Mouse (Mus musculus): ENCODE data around the gene Aldh1b1. TPM values are rescaled to one million over a fixed set of nuclear protein-coding genes. Genes with fewer than 3 reads are reported as not detected.
A peak's percentile ranks its signal among the peaks of the same experiment; 100 is the strongest.

The Aldh1b1 gene
- polyA plus RNA-seq, 1 experiment: 276 TPM

DNA sequence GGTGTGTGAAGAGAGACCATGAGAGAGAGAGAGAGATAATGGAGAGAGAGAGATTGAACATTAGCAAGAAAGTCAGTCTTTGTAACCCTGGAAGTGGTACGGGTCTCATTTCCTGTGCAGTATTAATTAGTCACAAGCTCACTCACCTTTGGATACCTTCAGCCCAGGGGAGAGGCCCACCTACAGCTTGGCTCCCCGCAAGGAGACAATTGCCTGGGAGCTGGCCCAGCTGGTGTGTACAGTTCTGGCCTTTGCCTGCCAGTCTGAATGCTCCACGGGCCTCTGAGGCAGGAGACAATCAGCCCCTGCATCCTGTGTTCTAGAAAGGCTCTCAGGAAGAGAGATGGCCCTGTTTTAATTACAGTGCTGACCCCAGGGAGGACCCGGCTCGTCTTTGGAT, 40.9 kb upstream of the Aldh1b1 start:
- H3K27me3 ChIP-seq (ENCODE audit: control insufficient read depth, insufficient read depth, low read length): no peaks in the 10 kb centered on the region
- no peaks in the 10 kb centered on the region for H3K36me3 ChIP-seq (ENCODE audit: control insufficient read depth, insufficient read depth, low read length)
- no peak overlapping the region for H3K27ac ChIP-seq (ENCODE audit: insufficient read depth, low read depth, low read length)
- no peaks in the 10 kb centered on the region for H3K4me1 ChIP-seq (ENCODE audit: control insufficient read depth, insufficient read depth, insufficient read length, low read length)
- H3K4me3 ChIP-seq (ENCODE audit: low read depth, low read length): no peak overlapping the region
- WGBS: 66% methylated on average over 5 of the region's 5 CpGs
- TF ChIP-seq POLR2A (IDR thresholded peaks at IDR 0.05; ENCODE audit: low read depth, low read length) (no peak), CTCF (IDR thresholded peaks at IDR 0.05; ENCODE audit: extremely low read depth, insufficient read length, insufficient replicate concordance, low read depth, low read length) (no peak)

DNA sequence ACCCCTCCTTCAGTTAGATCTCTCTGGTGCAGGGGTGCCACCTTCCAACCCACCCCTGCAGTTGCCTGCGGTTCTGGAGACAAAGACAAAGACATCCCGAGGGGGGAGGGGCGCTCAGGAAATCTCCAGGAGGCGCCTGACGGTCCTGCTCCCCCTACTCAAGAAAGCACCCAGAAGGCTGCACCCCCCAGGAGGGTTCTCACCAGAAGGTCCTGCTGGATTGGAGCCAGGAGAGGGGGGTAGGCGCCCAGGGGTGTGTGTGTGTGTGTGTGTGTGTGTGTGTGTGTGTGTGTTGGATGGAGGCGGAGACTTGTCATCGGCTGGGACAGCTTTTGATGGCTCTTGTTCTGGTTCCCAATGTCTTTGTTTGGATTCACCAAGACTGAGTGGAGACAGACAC, 39.4 kb upstream of the Aldh1b1 start:
- Histone ChIP-seq H3K4me1 (ENCODE audit: control insufficient read depth, insufficient read depth, insufficient read length, low read length) (peaks cover 10% of the 10 kb centered on the region), H3K27me3 (ENCODE audit: control insufficient read depth, insufficient read depth, low read length) (no peaks in the 10 kb centered on the region), H3K27ac (ENCODE audit: insufficient read depth, low read depth, low read length) (no peak overlapping the region), H3K36me3 (ENCODE audit: control insufficient read depth, insufficient read depth, low read length) (no peaks in the 10 kb centered on the region), H3K4me3 (ENCODE audit: low read depth, low read length) (no peak overlapping the region)
- 80% methylated on average over 8 of the region's 8 CpGs for WGBS
- no peak for TF ChIP-seq CTCF (IDR thresholded peaks at IDR 0.05; ENCODE audit: extremely low read depth, insufficient read length, insufficient replicate concordance, low read depth, low read length)
- no peak for TF ChIP-seq POLR2A (IDR thresholded peaks at IDR 0.05; ENCODE audit: low read depth, low read length)

DNA sequence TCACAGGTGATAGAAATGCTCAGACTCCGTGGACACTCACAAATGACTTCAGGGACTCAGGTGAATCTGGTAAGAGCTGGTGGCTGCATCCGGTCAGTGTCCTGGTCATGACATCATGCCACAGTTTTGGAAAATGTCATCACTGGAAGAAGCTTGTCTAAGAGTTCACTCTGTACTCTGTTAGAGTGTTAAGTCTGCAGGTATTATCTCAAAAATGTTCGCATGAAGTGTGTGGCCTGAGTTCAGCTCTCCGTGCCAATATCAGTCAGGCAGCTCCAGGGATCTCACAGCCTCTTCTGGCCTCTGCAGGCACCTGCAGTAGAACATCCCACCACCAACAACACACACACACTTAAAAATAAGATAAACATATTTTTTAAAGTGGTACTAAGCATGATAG, 36.2 kb upstream of the Aldh1b1 start:
- 95% methylated on average over 4 of the region's 4 CpGs for WGBS
- Histone ChIP-seq H3K4me1 (ENCODE audit: control insufficient read depth, insufficient read depth, insufficient read length, low read length) (peaks cover 11% of the 10 kb centered on the region), H3K27me3 (ENCODE audit: control insufficient read depth, insufficient read depth, low read length) (no peaks in the 10 kb centered on the region), H3K27ac (ENCODE audit: insufficient read depth, low read depth, low read length) (no peak overlapping the region), H3K36me3 (ENCODE audit: control insufficient read depth, insufficient read depth, low read length) (no peaks in the 10 kb centered on the region), H3K4me3 (ENCODE audit: low read depth, low read length) (no peak overlapping the region)
- TF ChIP-seq CTCF (IDR thresholded peaks at IDR 0.05; ENCODE audit: extremely low read depth, insufficient read length, insufficient replicate concordance, low read depth, low read length) (no peak), POLR2A (IDR thresholded peaks at IDR 0.05; ENCODE audit: low read depth, low read length) (no peak)

DNA sequence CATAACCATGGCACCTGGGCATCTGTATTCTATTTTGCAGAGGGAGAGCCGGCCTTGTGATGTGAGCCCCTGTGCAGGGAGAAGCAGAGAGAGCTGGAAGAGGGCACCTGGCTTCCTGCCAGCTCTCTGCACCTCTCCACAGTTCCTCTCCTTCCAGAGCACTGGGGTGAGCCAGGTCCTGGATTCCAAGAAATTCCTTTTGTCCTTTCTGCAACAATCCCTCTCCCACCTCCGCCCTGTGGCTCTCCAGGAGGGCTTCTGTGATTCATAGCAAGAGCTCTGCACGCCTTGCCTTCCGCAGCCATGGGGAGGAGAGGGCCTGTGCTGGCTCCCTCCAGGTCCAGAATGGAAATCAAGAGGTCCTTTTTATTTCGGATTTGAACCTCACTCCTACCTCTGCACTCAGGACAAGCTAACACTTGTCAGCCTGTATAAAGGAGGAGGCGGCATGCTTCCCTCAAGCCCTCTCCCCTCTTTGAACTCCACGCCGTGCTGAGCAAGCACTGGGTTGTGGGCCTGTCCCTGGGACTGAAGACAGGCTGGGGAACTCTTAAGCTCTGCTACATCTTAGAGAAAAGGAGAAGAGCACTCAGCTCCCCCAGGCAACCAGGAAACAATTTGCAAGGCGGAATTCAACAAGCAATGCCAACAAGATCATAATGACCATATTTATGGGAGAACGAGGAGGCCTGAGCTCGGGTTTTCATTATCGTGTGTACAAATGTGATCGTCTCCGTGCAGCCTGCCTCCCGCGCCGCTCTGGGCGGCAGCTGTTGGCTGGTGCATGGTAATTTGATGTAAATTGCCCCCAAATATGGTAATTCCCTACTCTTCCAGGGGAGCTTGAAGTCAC, 35.3 kb upstream of the Aldh1b1 start:
- 32% methylated on average over 18 of the region's 18 CpGs for WGBS
- peak overlapping the region; percentile 37 for H3K4me3 ChIP-seq (ENCODE audit: low read depth, low read length)
- H3K36me3 ChIP-seq (ENCODE audit: control insufficient read depth, insufficient read depth, low read length): no peaks in the 10 kb centered on the region
- no peak overlapping the region for H3K27ac ChIP-seq (ENCODE audit: insufficient read depth, low read depth, low read length)
- no peak for TF ChIP-seq CTCF (IDR thresholded peaks at IDR 0.05; ENCODE audit: extremely low read depth, insufficient read length, insufficient replicate concordance, low read depth, low read length)
- H3K27me3 ChIP-seq (ENCODE audit: control insufficient read depth, insufficient read depth, low read length): no peaks in the 10 kb centered on the region
- peaks cover 11% of the 10 kb centered on the region for H3K4me1 ChIP-seq (ENCODE audit: control insufficient read depth, insufficient read depth, insufficient read length, low read length)

DNA sequence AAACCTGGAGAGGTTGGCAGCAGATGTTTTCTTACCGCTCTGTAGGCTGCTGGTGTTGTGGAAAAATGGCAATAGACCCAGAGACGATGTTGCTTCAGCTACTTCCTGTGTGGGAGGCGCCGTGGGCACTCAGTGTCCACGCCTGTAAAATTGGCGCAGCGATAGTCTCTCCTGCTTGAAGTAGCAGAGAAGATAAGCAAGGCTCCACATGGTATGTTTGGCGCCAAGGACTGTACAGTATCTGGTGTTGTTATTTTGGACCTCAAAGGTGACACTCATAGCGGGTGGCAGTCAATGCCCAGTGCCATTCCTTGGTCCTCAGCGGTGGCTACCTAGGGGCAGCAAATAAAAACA, 34.7 kb upstream of the Aldh1b1 start:
- Histone ChIP-seq H3K4me1 (ENCODE audit: control insufficient read depth, insufficient read depth, insufficient read length, low read length) (peaks cover 11% of the 10 kb centered on the region), H3K27me3 (ENCODE audit: control insufficient read depth, insufficient read depth, low read length) (no peaks in the 10 kb centered on the region), H3K4me3 (ENCODE audit: low read depth, low read length) (peak overlapping the region; percentile 37), H3K36me3 (ENCODE audit: control insufficient read depth, insufficient read depth, low read length) (no peaks in the 10 kb centered on the region), H3K27ac (ENCODE audit: insufficient read depth, low read depth, low read length) (no peak overlapping the region)
- 11% methylated on average over 10 of the region's 10 CpGs for WGBS
- no peak for TF ChIP-seq POLR2A (IDR thresholded peaks at IDR 0.05; ENCODE audit: low read depth, low read length)
- no peak for TF ChIP-seq CTCF (IDR thresholded peaks at IDR 0.05; ENCODE audit: extremely low read depth, insufficient read length, insufficient replicate concordance, low read depth, low read length)

DNA sequence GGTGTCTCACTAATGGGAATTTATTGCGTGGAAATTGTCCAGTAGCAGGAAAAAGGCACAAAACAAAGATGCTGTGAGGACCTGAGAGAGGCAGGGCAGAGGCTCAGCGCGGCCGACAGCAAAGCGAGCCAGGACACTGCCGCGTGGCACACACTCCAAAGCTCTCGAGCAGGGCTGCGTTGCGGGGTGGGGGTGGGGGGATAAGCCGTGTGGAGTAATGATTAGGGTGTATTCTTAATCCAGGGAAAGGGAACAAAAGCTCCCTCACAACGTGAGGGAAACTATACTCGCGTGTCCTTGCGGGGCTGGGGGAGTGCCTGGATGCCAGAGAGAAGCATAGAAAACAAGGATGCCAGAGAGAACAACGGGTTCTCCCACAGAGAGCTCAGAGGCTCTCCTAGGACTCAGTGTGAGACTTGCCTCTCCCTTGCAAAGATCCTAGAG, 33.7 kb upstream of the Aldh1b1 start:
- Histone ChIP-seq H3K27me3 (ENCODE audit: control insufficient read depth, insufficient read depth, low read length) (no peaks in the 10 kb centered on the region), H3K27ac (ENCODE audit: insufficient read depth, low read depth, low read length) (no peak overlapping the region), H3K4me3 (ENCODE audit: low read depth, low read length) (no peak overlapping the region), H3K36me3 (ENCODE audit: control insufficient read depth, insufficient read depth, low read length) (no peaks in the 10 kb centered on the region), H3K4me1 (ENCODE audit: control insufficient read depth, insufficient read depth, insufficient read length, low read length) (peaks cover 11% of the 10 kb centered on the region)
- TF ChIP-seq POLR2A (IDR thresholded peaks at IDR 0.05; ENCODE audit: low read depth, low read length) (no peak), CTCF (IDR thresholded peaks at IDR 0.05; ENCODE audit: extremely low read depth, insufficient read length, insufficient replicate concordance, low read depth, low read length) (no peak)
- 23% methylated on average over 16 of the region's 16 CpGs for WGBS

DNA sequence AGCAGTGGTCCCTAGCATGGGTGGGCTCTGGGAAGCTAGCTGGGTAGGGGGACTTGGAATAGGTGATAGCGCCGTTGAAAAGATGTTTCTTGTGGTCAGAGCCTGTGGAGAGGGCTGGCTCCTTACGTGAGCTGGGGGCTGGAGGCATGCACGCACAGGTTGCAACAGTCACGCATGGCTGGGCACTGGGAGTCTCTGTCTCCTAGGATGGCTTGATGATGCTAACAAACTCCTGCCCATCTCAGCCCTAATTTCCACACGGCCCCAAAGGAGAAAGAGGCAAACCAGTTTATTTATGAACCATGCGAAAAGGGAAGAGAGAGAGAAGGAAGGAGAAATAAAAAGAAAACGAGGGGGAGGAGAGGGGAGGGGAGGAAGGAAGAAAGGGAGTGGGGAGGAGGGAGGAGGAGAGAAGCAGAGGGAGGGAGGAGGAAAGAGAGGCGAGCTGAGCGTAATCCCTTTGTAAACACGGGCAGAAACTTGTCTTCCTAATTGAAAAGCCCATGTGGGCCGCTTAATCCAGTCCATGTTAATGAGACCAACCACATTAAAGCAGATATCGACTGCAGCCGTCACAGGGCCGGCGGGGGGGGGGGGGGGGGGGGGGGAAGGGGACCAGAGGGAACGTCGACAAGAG, 33.1 kb upstream of the Aldh1b1 start:
- TF ChIP-seq CTCF (IDR thresholded peaks at IDR 0.05; ENCODE audit: extremely low read depth, insufficient read length, insufficient replicate concordance, low read depth, low read length) (no peak), POLR2A (IDR thresholded peaks at IDR 0.05; ENCODE audit: low read depth, low read length) (no peak)
- Histone ChIP-seq H3K27ac (ENCODE audit: insufficient read depth, low read depth, low read length) (no peak overlapping the region), H3K4me1 (ENCODE audit: control insufficient read depth, insufficient read depth, insufficient read length, low read length) (peaks cover 11% of the 10 kb centered on the region), H3K4me3 (ENCODE audit: low read depth, low read length) (no peak overlapping the region), H3K27me3 (ENCODE audit: control insufficient read depth, insufficient read depth, low read length) (no peaks in the 10 kb centered on the region), H3K36me3 (ENCODE audit: control insufficient read depth, insufficient read depth, low read length) (no peaks in the 10 kb centered on the region)
- WGBS: 17% methylated on average over 15 of the region's 18 CpGs

Measured in small intestine, adult 2 months (tissue).